Mouse (Mus musculus) ovary, postnatal 14 days (tissue): ENCODE measurements around the gene 1110032A03Rik.

Experiments used
- DNase-seq: peaks from one replicate; pipeline ENCODE4 v3.0.0; 2022; ENCODE audit warnings: low spot score

The 1110032A03Rik gene

DNA sequence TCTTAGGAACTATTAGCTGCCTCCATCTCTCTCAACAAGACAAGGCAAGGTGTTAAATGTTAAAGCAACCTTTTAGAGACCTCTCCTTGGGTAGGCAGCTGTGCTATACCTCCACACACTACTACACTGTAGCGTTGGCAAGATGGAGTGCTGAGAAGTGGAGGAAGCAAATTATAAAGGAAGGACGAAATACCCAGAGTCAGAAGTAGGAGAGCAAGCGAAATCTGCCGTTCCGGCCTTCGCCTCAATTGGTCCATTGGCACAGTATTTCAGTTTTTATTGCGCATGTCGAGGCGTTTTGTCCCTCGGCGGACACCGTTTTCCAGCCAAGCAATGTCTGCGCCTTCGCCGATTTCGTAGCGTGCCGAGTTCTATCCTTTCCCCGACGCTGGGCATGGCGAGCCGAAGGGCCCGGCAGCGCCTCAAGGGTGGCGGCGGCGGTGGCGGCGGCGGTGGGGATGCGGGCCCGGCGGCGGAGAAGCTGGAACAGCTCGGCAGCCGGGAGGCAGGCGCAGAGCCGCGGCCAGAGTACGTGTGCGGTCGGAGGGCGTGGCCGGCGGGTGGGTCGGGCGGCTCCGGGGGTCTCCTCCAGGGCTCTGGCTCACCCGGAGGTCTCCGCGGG is at the start of gene 1110032A03Rik, which contains the start of gene Alg9:
1110032A03Rik (minus strand) TSS at position 530 of the 622 bp plus-strand sequence.
Alg9 (plus strand) TSS at position 29 of the 622 bp plus-strand sequence.
- peak; percentile 89 for DNase-seq

DNA sequence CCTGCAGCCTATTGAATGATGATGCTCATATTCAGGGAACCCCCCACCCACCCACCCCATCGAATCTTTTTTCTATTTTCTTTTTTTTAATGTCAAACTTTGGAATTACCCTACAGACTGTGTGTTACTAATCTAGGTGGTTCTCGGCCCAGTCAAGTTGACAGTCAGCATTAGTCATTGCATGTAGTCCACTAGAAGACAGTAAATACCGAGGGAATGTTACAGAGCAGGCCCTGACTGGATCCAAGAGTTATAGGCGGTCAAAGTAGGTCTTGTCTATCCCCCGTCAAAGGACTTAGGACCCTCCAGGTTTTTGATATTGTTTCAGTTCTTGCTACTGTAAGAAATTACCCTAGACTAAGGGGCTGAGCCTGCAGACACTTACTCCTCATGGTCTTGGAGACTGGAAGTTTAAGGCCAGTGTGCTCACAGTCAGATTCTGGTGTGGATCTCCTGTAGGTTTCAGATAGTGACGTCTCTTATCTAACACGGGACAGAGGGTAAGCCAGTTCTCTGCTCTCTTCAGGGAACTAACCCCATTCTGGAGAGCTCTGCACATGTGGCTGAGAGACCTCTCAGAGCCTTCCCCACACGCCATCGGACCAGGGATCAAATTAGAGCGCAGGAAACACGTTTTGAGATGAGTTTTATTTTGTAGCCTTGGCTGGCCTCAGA is 48.6 kb upstream of the 1110032A03Rik start:
- no peak for DNase-seq

DNA sequence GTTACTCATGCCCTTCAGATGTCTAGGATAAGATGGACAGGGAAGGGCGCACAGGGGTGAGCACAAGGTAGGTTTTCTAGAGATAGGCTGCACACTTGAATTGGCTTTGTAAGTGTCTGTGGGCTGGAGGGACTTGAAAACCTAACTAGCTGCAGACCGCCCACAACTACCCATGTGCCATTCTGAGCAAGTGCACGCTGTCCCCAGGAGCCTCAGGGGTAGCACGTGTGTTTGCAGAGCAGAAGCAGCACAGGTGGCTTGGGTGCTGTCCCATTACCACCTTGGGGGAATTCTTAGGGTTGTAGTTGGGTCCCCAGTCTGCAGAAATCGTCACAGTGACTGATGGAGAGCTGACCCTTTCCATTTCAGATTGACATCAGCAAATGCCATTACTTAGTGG is 46.9 kb upstream of the 1110032A03Rik start:
- DNase-seq = no peak

DNA sequence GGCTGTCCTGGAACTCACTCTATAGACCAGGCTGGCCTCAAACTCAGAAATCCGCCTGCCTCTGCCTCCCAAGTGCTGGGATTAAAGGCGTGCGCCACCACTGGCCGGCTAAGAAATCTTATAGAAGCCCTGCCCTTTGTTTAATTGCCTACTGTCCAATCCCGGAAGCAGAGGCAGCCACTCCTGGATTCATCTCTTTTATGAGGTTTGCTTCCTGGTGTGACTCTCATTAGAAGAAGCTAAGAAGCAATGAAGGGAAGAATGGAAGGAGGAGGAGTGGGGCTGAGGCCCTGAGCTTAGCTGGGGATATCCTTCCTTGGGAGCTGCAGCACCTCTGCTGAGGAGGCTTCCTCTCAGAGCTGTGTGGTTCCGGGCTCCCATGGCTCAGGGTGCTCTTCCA is 46.3 kb upstream of the 1110032A03Rik start:
- DNase-seq = no peak

DNA sequence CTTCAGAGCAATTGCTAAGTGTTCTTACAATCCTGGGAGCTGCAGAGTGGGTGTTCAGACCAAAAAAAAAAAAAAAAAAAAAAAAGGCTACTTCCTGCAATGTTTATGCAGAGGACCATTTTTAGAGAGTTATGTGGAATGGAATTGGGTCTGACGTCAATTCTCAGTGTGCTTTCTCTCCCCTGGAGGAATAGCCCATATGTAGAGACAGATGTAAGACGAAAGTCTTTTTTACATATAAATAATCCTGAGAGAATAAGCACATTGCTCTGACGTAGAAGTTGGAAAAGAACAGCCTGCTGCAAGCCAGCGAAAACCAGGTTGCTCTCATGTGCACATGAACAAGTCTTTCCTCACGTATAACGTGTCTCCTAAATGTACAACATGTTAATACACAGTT is 44.4 kb upstream of the 1110032A03Rik start:
- no peak for DNase-seq

DNA sequence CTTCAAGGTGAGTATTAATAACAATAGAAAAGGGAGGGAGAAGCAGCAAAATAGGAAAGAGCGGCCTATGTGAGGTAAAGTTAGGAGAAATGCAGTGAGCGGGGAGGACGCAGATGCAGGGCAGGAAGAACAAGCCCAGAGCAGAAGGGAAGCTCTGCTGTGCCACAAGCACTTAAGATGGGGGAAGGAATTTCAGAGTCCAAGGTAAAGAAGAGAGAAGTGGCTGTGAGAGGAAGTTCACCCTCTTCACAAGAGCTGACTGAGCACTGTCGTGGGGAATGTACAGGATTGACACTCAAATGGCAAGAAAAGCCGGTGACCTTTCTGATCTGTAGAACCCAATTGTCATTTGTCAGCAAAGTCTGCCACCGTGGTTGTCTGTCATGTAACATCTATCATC is 42.7 kb upstream of the 1110032A03Rik start:
- no peak for DNase-seq

DNA sequence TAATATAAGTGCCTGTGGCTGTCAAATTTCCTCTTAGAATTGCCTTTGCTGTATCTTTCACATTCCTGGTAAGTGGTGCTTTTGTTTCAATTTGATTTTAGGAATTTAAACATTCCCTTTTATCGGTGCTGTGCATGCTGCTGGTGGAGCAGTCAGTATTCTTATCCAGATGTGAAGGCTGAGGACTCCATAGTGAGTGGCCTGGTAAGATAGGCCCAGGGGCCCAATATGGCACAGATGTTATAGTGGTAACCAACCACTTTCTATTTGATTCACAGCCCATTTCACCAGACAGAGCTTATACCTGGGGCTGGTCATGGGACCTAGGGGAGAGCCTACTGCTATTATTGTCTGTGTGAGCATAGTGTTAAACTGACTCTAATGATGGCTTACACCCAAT is 41.2 kb upstream of the 1110032A03Rik start:
- no peak for DNase-seq

DNA sequence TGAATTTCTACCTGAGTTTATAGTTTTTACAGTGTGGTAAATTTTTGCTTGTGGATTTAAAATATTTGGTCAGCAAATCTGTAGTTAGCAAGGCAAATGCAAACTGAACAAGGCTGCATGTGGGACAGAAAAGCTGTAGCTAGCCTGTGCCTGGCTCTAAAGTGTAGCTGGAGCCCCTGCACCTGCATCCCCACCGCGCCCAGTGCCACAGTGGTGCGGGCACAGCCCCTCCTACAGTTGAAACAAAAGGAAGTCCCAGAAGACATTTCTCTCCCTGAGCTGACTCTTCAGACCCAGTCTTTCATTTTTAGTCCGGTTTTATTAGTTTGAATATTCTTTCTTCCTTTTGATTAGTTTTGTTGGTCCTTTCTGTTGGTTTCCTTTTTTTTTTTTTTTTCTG is 40.3 kb upstream of the 1110032A03Rik start:
- DNase-seq = no peak

DNA sequence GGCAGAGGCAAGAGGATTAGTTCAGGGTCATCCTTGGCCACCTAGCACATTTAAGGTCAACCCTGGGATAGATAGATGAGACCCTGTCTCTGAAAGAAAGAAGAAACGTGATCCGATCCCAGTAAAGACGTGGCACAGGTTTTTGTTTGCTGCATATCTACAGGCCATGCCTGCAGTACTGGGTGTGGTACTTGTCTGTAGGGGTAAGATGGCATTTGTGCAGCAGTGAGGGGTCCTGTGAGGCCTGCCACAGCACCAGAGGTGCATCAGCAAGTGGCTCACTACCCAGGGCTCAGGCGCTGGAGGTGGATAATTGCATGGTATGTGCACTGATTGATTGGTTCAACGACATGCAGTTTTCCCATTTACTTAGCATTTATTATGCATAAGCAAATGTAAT is 38.5 kb upstream of the 1110032A03Rik start:
- no peak for DNase-seq

DNA sequence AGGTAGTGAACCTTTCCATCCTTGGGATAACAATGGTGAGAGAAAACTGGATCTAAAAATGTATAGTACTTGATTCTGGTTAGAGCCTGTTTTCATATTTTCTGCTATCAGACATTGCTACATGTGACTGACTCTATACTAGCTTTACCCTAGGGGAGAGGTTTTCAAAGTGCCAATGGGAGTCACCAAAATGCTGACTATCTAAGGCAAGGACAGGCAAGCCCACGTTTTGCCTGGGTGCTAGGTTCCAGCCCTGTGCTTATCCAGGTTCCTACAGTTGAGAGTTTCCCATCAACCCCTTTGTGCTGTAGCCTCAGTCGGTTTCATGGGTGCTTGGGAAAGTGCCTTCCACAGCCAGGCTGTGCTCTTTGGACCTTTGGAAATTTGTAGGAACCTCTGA is 36.4 kb upstream of the 1110032A03Rik start:
- no peak for DNase-seq

DNA sequence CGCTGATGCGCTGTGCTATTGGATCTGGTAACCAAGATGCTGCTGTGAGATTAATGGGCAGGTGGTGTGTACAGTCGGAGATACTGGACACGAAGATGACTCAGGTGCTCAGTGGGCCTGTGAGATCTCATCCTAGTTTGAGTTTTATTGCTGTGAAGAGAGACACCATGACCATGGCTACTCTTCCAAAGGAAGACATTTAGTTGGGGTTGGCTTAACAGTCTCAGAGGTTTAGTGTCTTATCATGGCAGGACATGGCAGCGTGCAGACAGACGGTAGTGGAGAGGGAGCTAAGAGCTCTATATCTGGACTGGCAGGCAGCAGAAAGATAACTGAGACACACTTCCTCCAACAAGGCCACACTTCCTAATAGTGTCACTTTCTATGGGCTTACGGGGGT is 35.9 kb upstream of the 1110032A03Rik start:
- no peak for DNase-seq

DNA sequence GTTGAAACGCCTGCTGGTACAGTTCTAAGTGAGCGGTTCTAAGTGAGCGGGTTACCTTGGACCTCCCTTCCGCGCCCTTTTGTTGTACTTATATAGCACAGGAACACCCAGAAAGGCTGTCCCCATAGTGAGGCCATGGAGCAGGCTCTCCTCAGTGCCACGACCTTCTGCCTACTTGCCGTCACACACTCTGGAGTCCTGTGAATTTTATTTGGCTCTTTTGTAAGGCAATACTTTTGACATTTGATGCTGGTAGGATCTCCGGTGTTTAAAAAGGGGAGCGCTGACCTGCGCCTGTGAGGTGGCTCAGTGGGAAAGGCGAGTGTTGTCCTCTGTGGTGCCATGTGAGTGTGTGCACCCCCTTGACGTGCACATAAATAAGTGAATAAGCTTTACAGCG is 33.8 kb upstream of the 1110032A03Rik start:
- no peak for DNase-seq

DNA sequence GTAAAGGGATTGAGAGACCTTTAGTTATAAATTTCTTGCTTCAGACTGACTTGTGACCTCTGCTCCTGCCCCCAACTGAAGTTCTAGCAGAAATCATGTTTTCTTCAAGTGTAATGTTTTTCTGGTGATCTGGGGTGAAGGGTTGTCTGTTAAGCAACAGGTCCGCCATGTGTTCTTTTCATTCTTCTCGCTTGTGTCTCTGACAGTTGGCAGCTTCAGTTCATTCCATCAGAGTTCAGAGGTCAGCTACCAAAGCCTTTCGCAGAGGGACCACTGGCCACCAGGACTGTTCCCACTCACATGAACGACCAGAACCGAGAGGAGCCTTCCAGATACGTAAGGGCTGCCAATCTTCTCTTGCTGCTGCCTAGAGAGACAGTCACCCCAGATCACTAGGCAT is 33.2 kb upstream of the 1110032A03Rik start:
- no peak for DNase-seq

DNA sequence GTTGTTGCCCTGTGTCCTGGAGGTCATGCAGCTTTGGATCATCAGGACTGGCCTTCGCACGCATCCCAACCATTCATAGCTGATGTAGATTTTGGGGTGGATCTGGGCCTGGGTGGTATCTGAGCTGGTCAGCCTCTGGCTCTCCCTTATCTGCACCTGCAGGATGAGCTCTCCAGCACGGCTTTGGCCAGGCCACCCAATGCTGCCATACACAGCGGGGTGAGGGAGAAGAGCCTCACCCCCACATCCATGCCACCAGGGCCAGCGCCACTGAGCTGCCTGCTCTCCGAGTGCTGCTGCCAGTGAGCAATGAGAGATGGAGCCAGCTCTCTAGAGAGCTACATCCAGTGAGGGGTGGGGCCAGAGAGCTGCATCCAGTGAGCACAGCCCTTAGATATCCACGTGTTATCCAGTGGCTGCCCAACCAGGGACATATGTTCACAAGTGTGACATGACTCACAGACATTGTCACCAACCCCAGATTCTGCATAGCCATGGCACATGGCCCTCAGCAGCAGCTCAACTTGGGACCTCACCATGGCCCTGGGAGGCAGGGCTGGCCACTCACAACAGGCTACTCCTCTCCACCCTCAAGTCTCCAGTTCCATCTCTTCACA is 27.8 kb upstream of the 1110032A03Rik start:
- DNase-seq = no peak

DNA sequence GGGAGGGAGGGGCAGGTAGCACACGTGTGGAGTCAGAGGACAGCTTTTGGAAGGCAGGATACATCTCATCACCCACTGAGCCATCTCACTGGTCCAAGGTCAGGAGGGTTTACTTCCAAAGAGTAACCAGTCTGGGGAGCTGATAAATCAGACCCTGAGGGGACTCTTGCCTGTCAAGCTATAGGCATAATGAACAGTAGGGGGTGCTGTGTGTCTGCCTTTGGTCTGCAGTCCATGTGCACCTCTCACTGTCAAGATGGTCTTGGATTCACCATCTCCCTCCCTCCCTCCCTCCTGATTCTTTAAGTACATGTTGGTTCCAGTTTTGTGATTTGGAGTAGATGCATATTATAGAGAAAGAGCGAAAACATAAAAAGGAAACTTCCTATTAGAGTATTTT is 25.7 kb upstream of the 1110032A03Rik start:
- DNase-seq = peak; percentile 25

DNA sequence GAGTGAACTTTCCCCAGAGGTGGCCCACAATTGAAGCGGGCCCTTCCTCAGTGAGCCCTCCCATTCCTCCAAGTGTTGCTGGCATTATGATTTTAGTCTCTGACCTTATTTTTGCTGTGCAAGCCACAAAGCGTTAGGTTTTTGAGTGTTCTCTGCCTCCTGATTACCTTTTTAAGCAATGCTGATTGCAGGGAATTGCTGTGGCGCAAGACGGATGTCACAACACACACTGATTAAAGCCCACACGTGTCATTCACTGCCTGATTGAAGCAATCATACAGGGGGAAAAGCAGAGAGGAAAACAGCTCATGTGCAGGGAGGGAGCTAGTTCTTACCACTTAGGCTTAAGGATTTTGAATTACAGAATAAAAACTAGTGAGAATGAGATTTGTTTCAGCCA is 23.0 kb upstream of the 1110032A03Rik start:
- no peak for DNase-seq

DNA sequence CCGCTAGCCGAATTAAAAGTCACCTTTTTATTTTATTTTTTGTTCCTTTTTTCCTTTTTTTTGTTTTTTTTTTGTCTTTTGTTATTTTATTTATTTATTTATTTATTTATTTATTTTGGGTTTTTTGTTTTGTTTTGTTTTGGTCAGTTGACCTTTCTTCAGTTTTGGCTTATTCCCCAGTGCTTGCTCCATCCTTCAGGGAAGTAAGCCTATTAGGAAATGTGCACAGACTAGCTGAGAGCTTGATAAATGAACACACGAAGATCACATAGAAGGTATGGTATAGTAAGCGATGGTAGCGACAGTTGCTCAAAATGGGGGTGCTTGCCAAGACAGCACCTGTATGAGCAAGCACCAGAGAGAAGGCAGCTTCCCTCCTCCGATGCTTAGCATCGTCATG is 22.3 kb upstream of the 1110032A03Rik start:
- DNase-seq = no peak

DNA sequence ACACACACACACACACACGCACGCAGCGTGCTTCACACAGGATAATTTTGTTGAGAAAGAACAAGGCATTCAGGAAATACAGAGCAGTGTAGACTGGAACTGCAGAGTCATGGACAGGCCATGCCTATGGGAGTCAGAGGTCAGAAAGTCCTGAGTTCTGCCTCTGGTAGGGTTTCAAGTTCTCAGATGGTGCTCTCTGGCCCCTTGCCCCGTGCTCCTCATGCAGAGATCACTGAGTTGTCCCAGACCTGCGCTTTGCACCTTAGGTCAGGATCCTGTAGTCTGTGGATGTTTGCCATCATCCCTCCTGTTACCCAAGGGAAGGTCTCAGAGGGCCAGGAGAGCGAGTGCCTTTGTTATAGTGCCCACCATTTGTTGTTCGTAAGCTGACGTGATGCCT is 21.5 kb upstream of the 1110032A03Rik start:
- DNase-seq = no peak

DNA sequence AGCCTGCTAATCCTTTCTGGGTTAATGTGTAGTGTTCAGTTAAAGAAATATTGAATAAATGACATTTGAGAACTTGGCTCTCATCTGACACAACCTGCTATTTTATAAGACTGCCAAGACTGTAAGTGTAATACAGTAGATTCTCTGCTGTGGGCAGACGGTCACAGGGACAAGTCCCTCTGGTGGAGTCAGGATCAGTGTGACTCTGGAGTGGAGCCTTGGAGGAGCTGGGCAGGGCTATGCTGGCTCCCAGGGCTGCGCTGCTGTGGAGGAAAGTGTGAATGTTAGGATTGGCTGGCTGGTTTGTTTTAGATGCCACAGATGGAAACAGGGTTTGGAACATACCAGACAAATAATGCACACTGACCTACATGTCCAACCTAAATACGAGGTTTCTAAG is 19.9 kb upstream of the 1110032A03Rik start:
- DNase-seq = no peak

DNA sequence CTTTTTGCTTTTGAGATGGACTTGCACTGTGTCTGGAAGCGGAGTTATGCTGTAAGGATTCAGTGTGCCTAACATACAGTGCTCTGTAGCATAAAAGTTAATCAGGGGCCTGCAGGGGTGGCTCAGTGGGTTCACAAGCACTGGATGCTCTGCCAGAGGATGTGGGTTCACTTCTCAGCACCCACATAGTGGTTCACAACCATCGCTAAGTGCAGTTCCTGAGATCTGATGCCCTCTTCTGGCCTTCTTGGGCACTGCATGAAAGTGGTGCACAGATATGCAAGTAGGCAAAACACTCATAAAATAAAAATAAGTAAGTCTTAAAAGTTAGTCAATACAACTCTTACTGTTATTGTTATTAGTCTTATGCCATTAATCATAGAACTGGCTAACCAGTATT is 6.8 kb upstream of the 1110032A03Rik start:
- no peak for DNase-seq

DNA sequence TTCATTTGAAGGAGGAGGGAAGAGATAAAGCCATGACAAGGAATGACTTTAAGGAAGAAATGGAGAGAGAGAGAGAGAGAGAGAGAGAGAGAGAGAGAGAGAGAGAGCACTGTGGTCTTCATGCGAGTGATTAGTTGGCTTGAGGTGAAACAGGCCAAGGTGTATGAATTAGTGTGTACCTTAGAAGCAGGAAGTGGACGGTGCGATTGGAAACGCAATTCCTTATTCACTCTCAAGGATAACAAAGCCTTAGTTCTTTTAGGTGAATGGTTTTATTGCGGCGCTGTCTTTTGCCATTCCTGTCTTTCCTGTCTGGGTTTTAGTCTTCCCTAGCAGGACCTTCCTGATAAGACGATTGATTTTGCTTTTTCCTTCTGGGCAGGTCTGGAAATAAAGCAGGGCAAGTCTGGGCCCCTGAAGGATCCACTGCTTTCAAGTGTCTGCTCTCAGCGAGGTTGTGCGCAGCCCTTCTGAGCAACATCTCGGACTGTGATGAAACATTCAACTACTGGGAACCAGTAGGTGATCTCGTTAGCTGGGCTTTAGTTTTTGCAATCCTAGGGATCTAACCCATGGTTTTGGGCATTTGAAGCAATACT is 941 bp upstream of the 1110032A03Rik start:
- DNase-seq = no peak

DNA sequence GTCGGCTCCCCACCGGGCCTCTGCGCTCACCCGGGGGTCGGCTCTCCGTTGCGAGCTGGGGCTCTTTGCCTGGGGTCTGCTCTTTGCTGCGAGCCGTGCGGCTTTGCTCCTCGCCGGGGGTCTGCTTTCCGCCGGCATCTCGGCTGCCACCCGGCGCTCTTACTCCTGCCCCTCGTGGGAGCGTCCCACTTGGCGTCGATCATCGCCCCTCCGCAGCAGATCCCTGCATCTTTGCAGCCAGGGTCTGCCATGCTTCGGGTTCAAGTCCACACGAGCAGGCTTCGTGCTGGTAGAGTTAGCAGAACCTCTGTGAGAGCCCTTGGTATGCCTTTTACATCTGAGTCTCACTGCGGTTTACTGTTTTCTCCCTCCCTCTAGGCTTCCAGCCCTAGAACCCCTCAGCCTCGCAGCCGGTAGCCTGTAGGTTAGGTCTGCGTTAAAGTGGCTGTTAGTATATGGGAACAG is 374 bp upstream of the 1110032A03Rik start:
- no peak for DNase-seq

DNA sequence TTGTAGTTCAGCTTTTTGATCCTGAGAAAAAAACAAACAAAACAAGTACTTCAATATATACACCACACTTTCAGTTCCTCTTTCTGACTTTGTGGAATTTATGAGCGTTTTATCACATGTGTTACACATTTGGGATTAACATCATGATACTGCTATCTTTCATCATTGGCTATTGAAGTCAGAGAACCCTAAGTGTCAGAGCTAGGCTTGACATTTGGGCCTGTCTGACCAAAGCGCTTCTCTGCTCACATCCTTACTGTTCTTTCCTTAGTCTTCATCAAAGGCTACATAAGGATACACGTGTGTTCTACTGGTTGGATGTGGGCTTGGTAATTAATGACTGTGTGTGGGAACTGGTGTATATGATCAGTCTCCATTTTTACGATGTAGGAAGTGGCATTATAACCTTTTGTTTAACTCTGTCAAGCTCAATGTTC is 1.3 kb downstream of the 1110032A03Rik start:
- DNase-seq = no peak
